Mouse (Mus musculus) liver, adult 2 months (tissue): Measurements from ENCODE around the gene Ndufb7. TPM values are rescaled to one million over a fixed set of nuclear protein-coding genes. Genes with fewer than 3 reads are reported as not detected.
A peak's percentile ranks its signal among the peaks of the same experiment; 100 is the strongest.

ENCODE experiments used
- DNase-seq: peaks from one replicate; pipeline ENCODE4 v3.0.0-alpha.2; 2011; ENCODE audit warnings: low read depth, low spot score; ENCODE audit errors: extremely low read depth
- H3K27ac ChIP-seq: fragments of 200-500 bp; replicated peaks from 2 replicates; pipeline ENCODE4 v1.5.1; 2012; ENCODE audit warnings: low read depth, mild to moderate bottlenecking, control low read depth, inconsistent platforms, low read length; ENCODE audit not compliant: insufficient read depth
- H3K27me3 ChIP-seq: fragments of 200-500 bp; 2 replicates; pipeline ENCODE4 v1.6.1; 2012; ENCODE audit warnings: mild to moderate bottlenecking, moderate library complexity, low read length, inconsistent platforms; ENCODE audit not compliant: control insufficient read depth, insufficient read depth
- H3K36me3 ChIP-seq: fragments of 200-500 bp; 2 replicates; pipeline ENCODE4 v1.6.1; 2012; ENCODE audit warnings: low read length, inconsistent platforms; ENCODE audit not compliant: control insufficient read depth, insufficient read depth
- H3K4me1 ChIP-seq: fragments of 200-500 bp; 2 replicates; pipeline ENCODE4 v1.6.1; 2011; ENCODE audit warnings: low read length; ENCODE audit not compliant: control insufficient read depth, insufficient read depth
- H3K4me3 ChIP-seq: fragments of 200-500 bp; 2 replicates; pipeline ENCODE4 v1.5.1; 2011; ENCODE audit warnings: low read depth, mild to moderate bottlenecking, control low read depth, low read length, moderate library complexity; ENCODE audit not compliant: insufficient read depth
- H3K79me2 ChIP-seq: fragments of 200-500 bp; 2 replicates; pipeline ENCODE4 v1.6.1; 2012; ENCODE audit warnings: inconsistent platforms, mild to moderate bottlenecking, low read length, moderate library complexity; ENCODE audit not compliant: control insufficient read depth, insufficient read depth
- H3K9ac ChIP-seq: fragments of 200-500 bp; 2 replicates; pipeline ENCODE4 v1.6.1; 2012; ENCODE audit warnings: low read depth, mild to moderate bottlenecking, control low read depth, inconsistent platforms, low read length
- CTCF ChIP-seq: fragments of 200-500 bp; IDR thresholded peaks from 2 replicates; pipeline ENCODE4 v1.5.1; 2011; ENCODE audit warnings: low read depth, low read length, control low read depth
- POLR2A ChIP-seq: fragments of 200-500 bp; IDR thresholded peaks from 2 replicates; pipeline ENCODE4 v1.6.1; 2011; ENCODE audit warnings: low read length, control low read depth; ENCODE audit not compliant: insufficient read depth; ENCODE audit errors: extremely low read depth
- WGBS: fragments of 180-500 bp; shearing (Covaris S2); methylation state at CpG from one replicate; pipeline ENCODE4 v1.1.7; 2018; 5-methylcytosine and 5-hydroxymethylcytosine counted together
- polyA plus RNA-seq: library from polyadenylated mRNA; depleted of rRNA; stranded (reverse); fragments of >200 nt; gene quantifications from 2 replicates; pipeline ENCODE4 v1.2.3, GENCODE M21; 2012
- total RNA-seq: library from RNA; depleted of rRNA; stranded (reverse); fragments of >200 nt; gene quantifications from 2 replicates; pipeline ENCODE4 v1.2.3, GENCODE M21; 2014

Ndufb7 gene
- total and polyA plus RNA-seq, 2 experiments = 193 to 297 TPM

GRCm38 (mm10) chr8:83584771-83585170, 18.3 kb downstream of the Ndufb7 start:
- peak overlapping the region; percentile 65 for H3K27ac ChIP-seq
- TF ChIP-seq POLR2A (no peak), CTCF (no peak)
- WGBS = 32% methylated on average over 1 of the region's 1 CpGs
- H3K9ac ChIP-seq = peak overlapping the region; percentile 15
- H3K4me3 ChIP-seq = no peak overlapping the region
- H3K4me1 ChIP-seq = peaks cover 61% of the 10 kb centered on the region
- no peak for DNase-seq
- H3K27me3 ChIP-seq = no peaks in the 10 kb centered on the region
- H3K79me2 ChIP-seq = peaks cover 32% of the 10 kb centered on the region
- no peaks in the 10 kb centered on the region for H3K36me3 ChIP-seq

- WGBS = 21% methylated on average over 3 of the region's 3 CpGs
- H3K27ac ChIP-seq = peak overlapping the region; percentile 61
These were observed 18.9 kb downstream of the Ndufb7 start for GRCm38 (mm10) chr8:83585333-83585732.

GRCm38 (mm10) chr8:83587644-83588043, 21.2 kb downstream of the Ndufb7 start:
- peak overlapping the region; percentile 4; the same call in 1 of the 2 replicates for H3K27ac ChIP-seq
- 47% methylated on average over 6 of the region's 6 CpGs for WGBS
- H3K4me1 ChIP-seq = peaks cover 41% of the 10 kb centered on the region
- no peaks in the 10 kb centered on the region for H3K36me3 ChIP-seq
- no peak overlapping the region for H3K9ac ChIP-seq
- H3K27me3 ChIP-seq = no peaks in the 10 kb centered on the region
- no peak for TF ChIP-seq CTCF
- TF ChIP-seq POLR2A = no peak
- H3K4me3 ChIP-seq = no peak overlapping the region
- DNase-seq = peak; percentile 86
- peaks cover 35% of the 10 kb centered on the region for H3K79me2 ChIP-seq

More at GRCm38 (mm10) chr8:83585333-83585732, 18.9 kb downstream of the Ndufb7 start:
- TF ChIP-seq POLR2A = no peak
- TF ChIP-seq CTCF = no peak
- Histone ChIP-seq H3K79me2 (peaks cover 29% of the 10 kb centered on the region), H3K4me1 (peaks cover 58% of the 10 kb centered on the region), H3K9ac (no peak overlapping the region), H3K36me3 (no peaks in the 10 kb centered on the region), H3K27me3 (no peaks in the 10 kb centered on the region), H3K4me3 (no peak overlapping the region)
- DNase-seq = peak; percentile 99

GRCm38 (mm10) chr8:83588886-83589285, 22.4 kb downstream of the Ndufb7 start:
- Histone ChIP-seq H3K36me3 (no peaks in the 10 kb centered on the region), H3K27me3 (no peaks in the 10 kb centered on the region), H3K27ac (peak overlapping the region; percentile 32; the same call in 1 of the 2 replicates), H3K79me2 (peaks cover 27% of the 10 kb centered on the region), H3K4me3 (no peak overlapping the region), H3K4me1 (peaks cover 40% of the 10 kb centered on the region), H3K9ac (no peak overlapping the region)
- TF ChIP-seq CTCF = no peak
- TF ChIP-seq POLR2A = no peak
- DNase-seq = peak; percentile 76
- 18% methylated on average over 5 of the region's 5 CpGs for WGBS

- Histone ChIP-seq H3K4me1 (peaks cover 36% of the 10 kb centered on the region), H3K27ac (no peak overlapping the region), H3K36me3 (no peaks in the 10 kb centered on the region), H3K27me3 (no peaks in the 10 kb centered on the region), H3K4me3 (no peak overlapping the region), H3K9ac (no peak overlapping the region), H3K79me2 (peaks cover 23% of the 10 kb centered on the region)
- 77% methylated on average over 7 of the region's 7 CpGs for WGBS
- no peak for TF ChIP-seq POLR2A
- no peak for TF ChIP-seq CTCF
- no peak for DNase-seq
These were observed 24.1 kb downstream of the Ndufb7 start for GRCm38 (mm10) chr8:83590488-83591023.

- no peak for TF ChIP-seq CTCF
- TF ChIP-seq POLR2A = no peak
- Histone ChIP-seq H3K4me1 (peaks cover 22% of the 10 kb centered on the region), H3K79me2 (peaks cover 13% of the 10 kb centered on the region; the same call in 1 of the 2 replicates), H3K27me3 (no peaks in the 10 kb centered on the region), H3K36me3 (no peaks in the 10 kb centered on the region), H3K27ac (no peak overlapping the region), H3K4me3 (no peak overlapping the region), H3K9ac (no peak overlapping the region)
- WGBS = 80% methylated on average over 3 of the region's 3 CpGs
- no peak for DNase-seq
These were observed 26.2 kb downstream of the Ndufb7 start for GRCm38 (mm10) chr8:83592682-83593081.
